Mouse (Mus musculus) ES-Bruce4 (cell line): ENCODE results near the gene Rara. TPM values are rescaled to one million over a fixed set of nuclear protein-coding genes. Genes with fewer than 3 reads are reported as not detected.
A peak's percentile ranks its signal among the peaks of the same experiment; 100 is the strongest.
"Not testable (repeated sequence)": the region's sequence is repeated elsewhere in the genome, so short reads cannot be mapped to it uniquely, and the experiment has no call there.

Source experiments
- H3K27ac ChIP-seq: 2 replicates; pipeline ENCODE4 v1.5.1; 2012; ENCODE audit warnings: low read length, inconsistent platforms; ENCODE audit not compliant: insufficient read depth
- H3K27me3 ChIP-seq: 2 replicates; pipeline ENCODE4 v1.6.1; 2012; ENCODE audit warnings: mild to moderate bottlenecking, low read length, inconsistent platforms; ENCODE audit not compliant: control insufficient read depth, poor library complexity, insufficient read depth, severe bottlenecking
- H3K36me3 ChIP-seq: 2 replicates; pipeline ENCODE4 v1.6.1; 2012; ENCODE audit warnings: inconsistent platforms, mild to moderate bottlenecking, low read length, moderate library complexity; ENCODE audit not compliant: control insufficient read depth, poor library complexity, insufficient read depth, severe bottlenecking
- H3K4me1 ChIP-seq: one replicate; pipeline ENCODE4 v1.8.1; 2011; ENCODE audit warnings: low read length; ENCODE audit not compliant: control insufficient read depth, insufficient read depth
- H3K4me3 ChIP-seq: 2 replicates; pipeline ENCODE4 v1.5.1; 2011; ENCODE audit warnings: low read depth, mild to moderate bottlenecking, low read length
- H3K9ac ChIP-seq: 2 replicates; pipeline ENCODE4 v1.6.1; 2012; ENCODE audit warnings: low read depth, mild to moderate bottlenecking, inconsistent platforms; ENCODE audit not compliant: poor library complexity, severe bottlenecking
- H3K9me3 ChIP-seq: replicated peaks from 2 replicates; pipeline ENCODE4 v1.6.1; 2012; ENCODE audit warnings: mild to moderate bottlenecking, low read length, inconsistent platforms; ENCODE audit not compliant: control insufficient read depth, poor library complexity, insufficient read depth, severe bottlenecking
- CTCF ChIP-seq: IDR thresholded peaks from one replicate; pipeline ENCODE4 v1.8.1; 2011; ENCODE audit warnings: low read depth, low read length
- EP300 ChIP-seq: IDR thresholded peaks from 2 replicates; pipeline ENCODE4 v1.6.1; 2011; ENCODE audit warnings: low read depth, low read length; ENCODE audit not compliant: insufficient read depth
- POLR2A ChIP-seq: IDR thresholded peaks from one replicate; pipeline ENCODE4 v1.8.1; 2011; ENCODE audit warnings: low read length; ENCODE audit not compliant: insufficient read depth
- polyA plus RNA-seq: library from polyadenylated mRNA; stranded (reverse); fragments of >200 nt; gene quantifications from 2 replicates; pipeline ENCODE4 v1.2.4, GENCODE M21; 2011; ENCODE audit warnings: low read depth; ENCODE audit not compliant: missing spikeins, insufficient read depth, insufficient read length

Gene Rara
- polyA plus RNA-seq, 1 experiment: 23.7 TPM

- Histone ChIP-seq H3K9me3 (no peaks in the 10 kb centered on the region), H3K27me3 (no peaks in the 10 kb centered on the region), H3K27ac (no peak overlapping the region), H3K4me3 (no peak overlapping the region), H3K36me3 (no peaks in the 10 kb centered on the region), H3K9ac (no peak overlapping the region), H3K4me1 (peaks cover 10% of the 10 kb centered on the region)
- no peak for TF ChIP-seq POLR2A
- no peak for TF ChIP-seq EP300
- TF ChIP-seq CTCF: no peak
Measured at GRCm38 (mm10) chr11:98930773-98931512, 3.3 kb downstream of the Rara start.

- no peaks in the 10 kb centered on the region for H3K9me3 ChIP-seq
- peak; percentile 22 for TF ChIP-seq CTCF
- TF ChIP-seq EP300: no peak
- no peak overlapping the region for H3K4me3 ChIP-seq
- no peaks in the 10 kb centered on the region for H3K27me3 ChIP-seq
- no peaks in the 10 kb centered on the region for H3K36me3 ChIP-seq
- no peak overlapping the region for H3K27ac ChIP-seq
- H3K9ac ChIP-seq: no peak overlapping the region
- H3K4me1 ChIP-seq: peaks cover 8% of the 10 kb centered on the region
Measured at GRCm38 (mm10) chr11:98931513-98932292, 4.1 kb downstream of the Rara start.

GRCm38 (mm10) chr11:98932293-98933091 is 4.9 kb downstream of the Rara start:
- H3K9ac ChIP-seq: peak overlapping the region; percentile 13; the same call in 1 of the 2 replicates
- H3K4me3 ChIP-seq: no peak overlapping the region
- TF ChIP-seq POLR2A (no peak), EP300 (peak; percentile 50; the same call in 1 of the 2 replicates)

DNA sequence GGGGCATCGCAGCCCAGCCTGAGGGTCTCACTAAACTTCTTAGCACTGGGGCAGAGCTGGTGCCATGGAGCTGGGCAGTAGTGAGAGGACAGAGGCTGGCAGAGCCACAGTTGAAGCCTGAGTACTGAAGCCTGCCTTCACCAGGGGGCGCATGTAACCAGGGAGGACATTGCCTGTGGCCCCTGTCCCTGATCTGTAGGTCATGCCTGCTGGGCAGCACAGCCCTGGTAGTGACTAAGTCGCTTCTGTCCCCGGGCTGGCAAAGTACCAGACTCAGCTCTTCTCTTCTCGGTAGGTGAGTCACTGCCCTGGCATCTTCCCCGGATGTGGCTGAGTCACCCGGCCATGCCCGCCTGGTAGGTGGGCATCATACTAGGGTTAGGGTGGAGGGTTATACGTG is 5.5 kb downstream of the Rara start:
- TF ChIP-seq POLR2A (no peak), EP300 (no peak), CTCF (peak; percentile 49)
- no peak overlapping the region for H3K27ac ChIP-seq
- H3K4me3 ChIP-seq: no peak overlapping the region
- no peaks in the 10 kb centered on the region for H3K27me3 ChIP-seq
- H3K9me3 ChIP-seq: no peaks in the 10 kb centered on the region
- H3K9ac ChIP-seq: peak overlapping the region; percentile 13; the same call in 1 of the 2 replicates
- peaks cover 9% of the 10 kb centered on the region for H3K4me1 ChIP-seq
- no peaks in the 10 kb centered on the region for H3K36me3 ChIP-seq

More at GRCm38 (mm10) chr11:98932293-98933091, 4.9 kb downstream of the Rara start:
- H3K36me3 ChIP-seq: no peaks in the 10 kb centered on the region
- H3K27me3 ChIP-seq: no peaks in the 10 kb centered on the region
- H3K9me3 ChIP-seq: no peaks in the 10 kb centered on the region
- peaks cover 9% of the 10 kb centered on the region for H3K4me1 ChIP-seq
- H3K27ac ChIP-seq: no peak overlapping the region

GRCm38 (mm10) chr11:98933847-98934246 is 6.2 kb downstream of the Rara start:
- not testable (repeated sequence) for H3K4me3 ChIP-seq, H3K4me1 ChIP-seq, H3K27me3 ChIP-seq, H3K27ac ChIP-seq, H3K36me3 ChIP-seq, H3K9me3 ChIP-seq, H3K9ac ChIP-seq

GRCm38 (mm10) chr11:98934367-98934766 is 6.7 kb downstream of the Rara start:
- Histone ChIP-seq H3K27me3 (no peaks in the 10 kb centered on the region), H3K4me1 (peaks cover 10% of the 10 kb centered on the region), H3K27ac (no peak overlapping the region), H3K9me3 (no peaks in the 10 kb centered on the region), H3K4me3 (no peak overlapping the region), H3K9ac (no peak overlapping the region), H3K36me3 (no peaks in the 10 kb centered on the region)
- TF ChIP-seq CTCF (no peak), EP300 (no peak), POLR2A (no peak)
